Mouse (Mus musculus) midbrain, postnatal 0 days (tissue): ENCODE measurements around the gene Wwox. TPM values are rescaled to one million over a fixed set of nuclear protein-coding genes. Genes with fewer than 3 reads are reported as not detected.

Experiments used
- ATAC-seq: fragments of 200-750 bp; cut with Nextera tagmentation; 2 replicates; pipeline ENCODE4 v1.8.0; 2017; ENCODE audit warnings: moderate number of reproducible peaks, mild to moderate bottlenecking, moderate TSS enrichment, moderate library complexity; ENCODE audit not compliant: low FRiP score
- DNase-seq: peaks from one replicate; pipeline ENCODE4 v3.0.0-alpha.2; 2015; ENCODE audit warnings: low spot score
- H3K27ac ChIP-seq: fragments of 300-500 bp; sonication (generic); 2 replicates; pipeline ENCODE4 v1.5.1; 2014; ENCODE audit warnings: low read depth, mild to moderate bottlenecking, low read length, mixed read lengths
- H3K27me3 ChIP-seq: fragments of 300-500 bp; sonication (generic); 2 replicates; pipeline ENCODE4 v1.6.1; 2014; ENCODE audit warnings: low read length, control low read depth, mixed read lengths; ENCODE audit not compliant: insufficient read depth
- H3K36me3 ChIP-seq: fragments of 300-500 bp; sonication (generic); 2 replicates; pipeline ENCODE4 v1.6.1; 2014; ENCODE audit warnings: low read length, control low read depth, mixed read lengths; ENCODE audit not compliant: insufficient read depth
- H3K4me1 ChIP-seq: fragments of 300-500 bp; sonication (generic); 2 replicates; pipeline ENCODE4 v1.6.1; 2014; ENCODE audit warnings: mild to moderate bottlenecking, control low read depth, antibody characterized with exemption, low read length, mixed read lengths; ENCODE audit not compliant: insufficient read depth
- H3K4me2 ChIP-seq: fragments of 300-500 bp; sonication (generic); 2 replicates; pipeline ENCODE4 v1.6.1; 2014; ENCODE audit warnings: low read depth, mild to moderate bottlenecking, low read length, mixed read lengths; ENCODE audit not compliant: poor library complexity, severe bottlenecking
- H3K4me3 ChIP-seq: fragments of 300-500 bp; sonication (generic); 2 replicates; pipeline ENCODE4 v1.5.1; 2014; ENCODE audit warnings: low read depth, mild to moderate bottlenecking, low read length, moderate library complexity
- H3K9ac ChIP-seq: fragments of 300-500 bp; sonication (generic); replicated peaks from 2 replicates; pipeline ENCODE4 v1.6.1; 2014; ENCODE audit warnings: mild to moderate bottlenecking, low read length, moderate library complexity, mixed read lengths; ENCODE audit not compliant: poor library complexity, severe bottlenecking
- H3K9me3 ChIP-seq: fragments of 300-500 bp; sonication (generic); 2 replicates; pipeline ENCODE4 v1.6.1; 2016; ENCODE audit warnings: low read length, control low read depth
- CTCF ChIP-seq: IDR thresholded peaks from 2 replicates; pipeline ENCODE4 v1.5.1; 2016; ENCODE audit warnings: antibody characterized with exemption, mild to moderate bottlenecking
- WGBS: fragments of 180-500 bp; shearing (Covaris S2); extraction: QIAGEN DNeasy Blood & Tissue Kit; methylation state at CpG from one replicate; pipeline ENCODE4 v1.1.7; 2014; 5-methylcytosine and 5-hydroxymethylcytosine counted together
- polyA plus RNA-seq: library from polyadenylated mRNA; unstranded; fragments of >200 nt; fragmentation: Nextera tagmentation; extraction: Ambion mirVana; gene quantifications from 2 replicates; pipeline ENCODE4 v1.2.1, GENCODE M21; 2015
- total RNA-seq: library from RNA; depleted of rRNA; stranded (reverse); fragments of >200 nt; gene quantifications from 2 replicates; pipeline ENCODE4 v1.2.3, GENCODE M21; 2014

Wwox gene
- total and polyA plus RNA-seq, 2 experiments from 2014 or later = 15.4 to 17.2 TPM

GRCm38 (mm10) chr8:115088162-115088561, 648.7 kb downstream of the Wwox start:
- Histone ChIP-seq H3K9me3 (no peaks in the 10 kb centered on the region), H3K4me2 (no peak overlapping the region), H3K9ac (no peak overlapping the region), H3K4me3 (no peak overlapping the region), H3K27ac (no peak overlapping the region), H3K4me1 (0 out of 2 replicates have a peak, but pooled peaks cover 4% of the 10 kb centered on the region), H3K27me3 (no peaks in the 10 kb centered on the region), H3K36me3 (no peaks in the 10 kb centered on the region)
- peak; percentile 46 for TF ChIP-seq CTCF
- DNase-seq (no peak), ATAC-seq (no peak)

- no peaks in the 10 kb centered on the region for H3K27me3 ChIP-seq
- ATAC-seq (no peak), DNase-seq (no peak)
- H3K9me3 ChIP-seq = no peaks in the 10 kb centered on the region
- H3K4me2 ChIP-seq = no peak overlapping the region
- H3K36me3 ChIP-seq = no peaks in the 10 kb centered on the region
- H3K9ac ChIP-seq = no peak overlapping the region
- no peak overlapping the region for H3K27ac ChIP-seq
- 80% methylated on average over 7 of the region's 7 CpGs for WGBS
- no peak for TF ChIP-seq CTCF
- H3K4me3 ChIP-seq = no peak overlapping the region
- H3K4me1 ChIP-seq = 0 out of 2 replicates have a peak, but pooled peaks cover 4% of the 10 kb centered on the region
Observed at GRCm38 (mm10) chr8:115089744-115090143, 650.3 kb downstream of the Wwox start.

GRCm38 (mm10) chr8:115090202-115090601, 650.7 kb downstream of the Wwox start:
- WGBS = 84% methylated on average over 5 of the region's 5 CpGs
- Histone ChIP-seq H3K4me2 (no peak overlapping the region), H3K4me3 (no peak overlapping the region), H3K27me3 (no peaks in the 10 kb centered on the region), H3K27ac (no peak overlapping the region), H3K4me1 (0 out of 2 replicates have a peak, but pooled peaks cover 4% of the 10 kb centered on the region), H3K9me3 (no peaks in the 10 kb centered on the region), H3K36me3 (no peaks in the 10 kb centered on the region), H3K9ac (no peak overlapping the region)
- ATAC-seq (no peak), DNase-seq (no peak)
- no peak for TF ChIP-seq CTCF

GRCm38 (mm10) chr8:115095548-115095947, 656.1 kb downstream of the Wwox start:
- no peak overlapping the region for H3K27ac ChIP-seq
- peak; percentile 67 for TF ChIP-seq CTCF
- H3K9ac ChIP-seq = no peak overlapping the region
- H3K4me1 ChIP-seq = 0 out of 2 replicates have a peak, but pooled peaks cover 4% of the 10 kb centered on the region
- 77% methylated on average over 4 of the region's 4 CpGs for WGBS
- no peaks in the 10 kb centered on the region for H3K36me3 ChIP-seq
- no peak for DNase-seq
- ATAC-seq = no peak
- H3K27me3 ChIP-seq = no peaks in the 10 kb centered on the region
- H3K9me3 ChIP-seq = no peaks in the 10 kb centered on the region
- no peak overlapping the region for H3K4me3 ChIP-seq
- H3K4me2 ChIP-seq = no peak overlapping the region

- Histone ChIP-seq H3K27me3 (no peaks in the 10 kb centered on the region), H3K9me3 (no peaks in the 10 kb centered on the region), H3K27ac (no peak overlapping the region), H3K9ac (no peak overlapping the region), H3K4me1 (no peaks in the 10 kb centered on the region), H3K4me2 (no peak overlapping the region), H3K4me3 (no peak overlapping the region), H3K36me3 (no peaks in the 10 kb centered on the region)
- ATAC-seq = no peak
- WGBS = 82% methylated on average over 9 of the region's 9 CpGs
- TF ChIP-seq CTCF = no peak
- no peak for DNase-seq
Observed at GRCm38 (mm10) chr8:115097988-115098562, 658.6 kb downstream of the Wwox start.

- Histone ChIP-seq H3K36me3 (no peaks in the 10 kb centered on the region), H3K4me3 (no peak overlapping the region), H3K27ac (no peak overlapping the region), H3K4me1 (no peaks in the 10 kb centered on the region), H3K27me3 (no peaks in the 10 kb centered on the region), H3K4me2 (no peak overlapping the region), H3K9ac (no peak overlapping the region), H3K9me3 (no peaks in the 10 kb centered on the region)
- ATAC-seq = no peak
- no peak for TF ChIP-seq CTCF
- DNase-seq = no peak
- WGBS = 79% methylated on average over 3 of the region's 3 CpGs
Observed at GRCm38 (mm10) chr8:115109309-115109708, 669.9 kb downstream of the Wwox start.
